Mouse (Mus musculus) limb, embryonic 11.5 days (tissue): Measurements from ENCODE around the gene Ap1m2. TPM values are rescaled to one million over a fixed set of nuclear protein-coding genes. Genes with fewer than 3 reads are reported as not detected.
"Not testable (repeated sequence)": the region's sequence is repeated elsewhere in the genome, so short reads cannot be mapped to it uniquely, and the experiment has no call there.

Source experiments
- ATAC-seq: fragments of 200-750 bp; cut with Nextera tagmentation; 2 replicates; pipeline ENCODE4 v1.8.0; 2017; ENCODE audit warnings: low read depth; ENCODE audit not compliant: insufficient number of reproducible peaks, low FRiP score, low TSS enrichment
- DNase-seq: peaks from one replicate; pipeline ENCODE4 v3.0.0-alpha.2; 2015; ENCODE audit warnings: low spot score
- H3K27ac ChIP-seq: fragments of 300-500 bp; sonication (generic); replicated peaks from 2 replicates; pipeline ENCODE4 v1.5.1; 2014; ENCODE audit warnings: low read depth, mild to moderate bottlenecking, low read length
- H3K27me3 ChIP-seq: fragments of 300-500 bp; sonication (generic); 2 replicates; pipeline ENCODE4 v1.6.1; 2014; ENCODE audit warnings: mild to moderate bottlenecking, low read length, mixed read lengths; ENCODE audit not compliant: control insufficient read depth, insufficient read depth
- H3K36me3 ChIP-seq: fragments of 300-500 bp; sonication (generic); 2 replicates; pipeline ENCODE4 v1.6.1; 2014; ENCODE audit warnings: mild to moderate bottlenecking, low read length, moderate library complexity, mixed read lengths; ENCODE audit not compliant: control insufficient read depth, insufficient read depth
- H3K4me1 ChIP-seq: fragments of 300-500 bp; sonication (generic); 2 replicates; pipeline ENCODE4 v1.6.1; 2014; ENCODE audit warnings: low read length, mixed read lengths; ENCODE audit not compliant: control insufficient read depth, insufficient read depth
- H3K4me2 ChIP-seq: fragments of 300-500 bp; sonication (generic); 2 replicates; pipeline ENCODE4 v1.6.1; 2014; ENCODE audit warnings: low read depth, mild to moderate bottlenecking, moderate library complexity; ENCODE audit not compliant: severe bottlenecking
- H3K4me3 ChIP-seq: fragments of 300-500 bp; sonication (generic); 2 replicates; pipeline ENCODE4 v1.5.1; 2014; ENCODE audit warnings: low read depth, low read length
- H3K9ac ChIP-seq: fragments of 300-500 bp; sonication (generic); 2 replicates; pipeline ENCODE4 v1.6.1; 2014; ENCODE audit warnings: mild to moderate bottlenecking, low read length
- H3K9me3 ChIP-seq: fragments of 300-500 bp; sonication (generic); 2 replicates; pipeline ENCODE4 v1.6.1; 2016; ENCODE audit warnings: low read length; ENCODE audit not compliant: control insufficient read depth
- WGBS: fragments of 180-500 bp; shearing (Covaris S2); extraction: QIAGEN DNeasy Blood & Tissue Kit; methylation state at CpG from one replicate; pipeline ENCODE4 v1.1.7; 2014; 5-methylcytosine and 5-hydroxymethylcytosine counted together
- polyA plus RNA-seq: library from polyadenylated mRNA; unstranded; fragments of >200 nt; fragmentation: Nextera tagmentation; extraction: Ambion mirVana; gene quantifications from 2 replicates; pipeline ENCODE4 v1.2.1, GENCODE M21; 2014

The Ap1m2 gene
- polyA plus RNA-seq, 1 experiment from 2014 or later: 8.2 TPM

DNA sequence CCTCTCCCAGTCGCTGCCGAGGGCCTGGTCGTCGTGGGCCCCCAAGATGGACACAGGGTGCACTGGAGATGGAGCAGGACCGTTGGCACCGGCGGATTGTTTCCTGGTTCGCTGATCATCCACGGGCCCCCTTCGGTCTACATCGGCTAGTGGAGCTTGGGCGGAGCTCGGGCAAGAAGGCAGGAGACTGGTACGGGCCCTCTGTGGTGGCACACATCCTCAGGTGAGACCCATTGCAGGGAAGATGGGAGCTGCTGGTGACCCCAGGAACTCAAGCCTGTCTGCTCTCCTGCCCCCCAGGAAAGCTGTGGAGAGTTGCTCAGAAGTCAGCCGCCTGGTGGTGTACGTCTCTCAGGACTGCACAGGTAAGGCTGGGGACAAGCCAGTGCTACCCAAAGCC lies 43.8 kb downstream of the Ap1m2 start:
- Histone ChIP-seq H3K4me1 (peaks cover 8% of the 10 kb centered on the region), H3K4me2 (no peak overlapping the region), H3K9ac (no peak overlapping the region), H3K27ac (no peak overlapping the region), H3K4me3 (no peak overlapping the region), H3K27me3 (no peaks in the 10 kb centered on the region), H3K36me3 (peaks cover 32% of the 10 kb centered on the region), H3K9me3 (no peaks in the 10 kb centered on the region)
- DNase-seq (no peak), ATAC-seq (no peak)
- WGBS: 95% methylated on average over 16 of the region's 16 CpGs

DNA sequence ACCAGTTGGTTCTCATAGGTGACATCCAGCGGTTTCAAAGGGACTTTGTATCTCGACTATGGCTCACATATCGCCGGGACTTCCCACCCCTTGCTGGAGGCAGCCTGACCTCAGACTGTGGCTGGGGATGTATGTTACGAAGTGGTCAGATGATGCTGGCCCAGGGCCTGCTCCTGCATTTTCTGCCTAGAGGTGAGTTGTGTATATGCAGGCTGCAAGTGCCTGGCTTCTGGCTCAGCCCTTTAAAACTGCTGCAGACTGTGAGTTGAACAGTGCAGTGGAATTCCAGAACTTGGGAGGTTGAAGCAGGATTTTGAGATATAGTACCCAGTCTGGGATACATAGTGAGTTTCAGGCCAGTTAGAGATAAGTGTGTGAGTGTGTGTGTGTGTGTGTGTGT lies 45.2 kb downstream of the Ap1m2 start:
- H3K9me3 ChIP-seq: no peaks in the 10 kb centered on the region
- DNase-seq (no peak), ATAC-seq (no peak)
- H3K27ac ChIP-seq: no peak overlapping the region
- no peaks in the 10 kb centered on the region for H3K27me3 ChIP-seq
- 82% methylated on average over 5 of the region's 5 CpGs for whole genome bisulfite sequencing
- peaks cover 19% of the 10 kb centered on the region for H3K36me3 ChIP-seq
- H3K4me1 ChIP-seq: peaks cover 8% of the 10 kb centered on the region
- H3K4me3 ChIP-seq: no peak overlapping the region
- H3K4me2 ChIP-seq: no peak overlapping the region
- H3K9ac ChIP-seq: no peak overlapping the region

GRCm38 (mm10) chr9:21265611-21266010 lies 46.5 kb downstream of the Ap1m2 start:
- Histone ChIP-seq H3K27me3 (no peaks in the 10 kb centered on the region), H3K9me3 (no peaks in the 10 kb centered on the region), H3K4me1 (peaks cover 8% of the 10 kb centered on the region), H3K36me3 (peaks cover 17% of the 10 kb centered on the region), H3K4me2 (peak overlapping the region; percentile 76), H3K27ac (no peak overlapping the region), H3K4me3 (peak overlapping the region; percentile 66), H3K9ac (peak overlapping the region; percentile 67)
- 4% methylated on average over 11 of the region's 11 CpGs for whole genome bisulfite sequencing
- DNase-seq: no peak
- ATAC-seq: peak; percentile 19; the same call in 1 of the 2 replicates

DNA sequence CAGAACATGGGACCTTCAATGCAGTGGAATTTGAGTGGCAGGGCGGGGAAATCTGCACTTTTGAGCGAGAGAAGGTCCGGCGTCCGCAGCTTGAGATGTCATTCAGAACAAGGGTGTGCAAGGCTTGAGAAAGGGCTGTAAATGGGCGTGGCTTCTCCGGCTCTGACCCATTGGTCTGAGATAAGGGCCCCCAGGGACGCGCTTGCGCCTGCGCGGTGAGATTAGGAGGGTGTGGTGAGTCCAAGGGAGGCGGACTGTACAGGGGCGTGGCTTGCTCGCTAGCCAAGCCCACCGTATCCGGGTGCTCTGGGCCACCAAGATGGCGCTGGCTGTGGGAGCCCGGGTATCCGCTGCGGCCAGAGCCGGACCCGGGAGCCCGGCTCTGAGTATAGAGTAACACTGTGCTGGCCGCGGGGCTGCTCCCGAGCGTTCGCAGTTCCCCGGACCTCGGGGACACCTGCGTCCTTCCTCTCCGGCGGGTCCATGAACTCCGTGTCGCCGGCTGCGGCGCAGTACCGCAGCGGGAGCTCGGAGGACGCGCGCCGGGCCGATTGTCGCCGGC lies 47.1 kb downstream of the Ap1m2 start, which contains the start of gene Atg4d:
Gene Atg4d (plus strand): TSS at position 294 of the 562 bp plus-strand sequence.
- no peaks in the 10 kb centered on the region for H3K27me3 ChIP-seq
- peaks cover 12% of the 10 kb centered on the region for H3K36me3 ChIP-seq
- H3K4me1 ChIP-seq: peaks cover 8% of the 10 kb centered on the region
- whole genome bisulfite sequencing: under 1% methylated on average over 42 of the region's 49 CpGs
- H3K4me3 ChIP-seq: peak within 1 kb of the TSS; percentile 66
- DNase-seq (peak; percentile 99), ATAC-seq (peak; percentile 94)
- peak within 1 kb of the TSS; percentile 23 for H3K27ac ChIP-seq
- no peaks in the 10 kb centered on the region for H3K9me3 ChIP-seq
- peak within 1 kb of the TSS; percentile 67 for H3K9ac ChIP-seq
- peak within 1 kb of the TSS; percentile 76 for H3K4me2 ChIP-seq

GRCm38 (mm10) chr9:21264272-21264999 lies 47.7 kb downstream of the Ap1m2 start:
- H3K4me1 ChIP-seq: peaks cover 8% of the 10 kb centered on the region
- peaks cover 11% of the 10 kb centered on the region for H3K36me3 ChIP-seq
- H3K4me3 ChIP-seq: peak overlapping the region; percentile 66
- no peak for DNase-seq
- 16% methylated on average over 17 of the region's 17 CpGs for WGBS
- H3K27me3 ChIP-seq: no peaks in the 10 kb centered on the region
- peak overlapping the region; percentile 56 for H3K4me2 ChIP-seq
- ATAC-seq: peak; percentile 52
- H3K9me3 ChIP-seq: no peaks in the 10 kb centered on the region
- H3K9ac ChIP-seq: peak overlapping the region; percentile 0; the same call in 1 of the 2 replicates
- peak overlapping the region; percentile 23 for H3K27ac ChIP-seq

- Histone ChIP-seq H3K36me3 (no peaks in the 10 kb centered on the region; the same call in 1 of the 2 replicates), H3K27me3 (no peaks in the 10 kb centered on the region), H3K9ac (no peak overlapping the region), H3K4me2 (no peak overlapping the region), H3K4me1 (peaks cover 8% of the 10 kb centered on the region), H3K4me3 (no peak overlapping the region), H3K9me3 (no peaks in the 10 kb centered on the region), H3K27ac (no peak overlapping the region)
- DNase-seq (no peak), ATAC-seq (no peak)
- 77% methylated on average over 2 of the region's 2 CpGs for WGBS
These were observed 50.3 kb downstream of the Ap1m2 start for GRCm38 (mm10) chr9:21261831-21262230.

GRCm38 (mm10) chr9:21260491-21261040 lies 51.6 kb downstream of the Ap1m2 start:
- Histone ChIP-seq H3K36me3 (no peaks in the 10 kb centered on the region), H3K27me3 (no peaks in the 10 kb centered on the region), H3K9ac (no peak overlapping the region), H3K4me2 (no peak overlapping the region), H3K27ac (no peak overlapping the region), H3K9me3 (no peaks in the 10 kb centered on the region), H3K4me3 (no peak overlapping the region), H3K4me1 (peaks cover 4% of the 10 kb centered on the region; the same call in 1 of the 2 replicates)
- WGBS: 69% methylated on average over 6 of the region's 6 CpGs
- ATAC-seq: no peak
- DNase-seq: no peak

DNA sequence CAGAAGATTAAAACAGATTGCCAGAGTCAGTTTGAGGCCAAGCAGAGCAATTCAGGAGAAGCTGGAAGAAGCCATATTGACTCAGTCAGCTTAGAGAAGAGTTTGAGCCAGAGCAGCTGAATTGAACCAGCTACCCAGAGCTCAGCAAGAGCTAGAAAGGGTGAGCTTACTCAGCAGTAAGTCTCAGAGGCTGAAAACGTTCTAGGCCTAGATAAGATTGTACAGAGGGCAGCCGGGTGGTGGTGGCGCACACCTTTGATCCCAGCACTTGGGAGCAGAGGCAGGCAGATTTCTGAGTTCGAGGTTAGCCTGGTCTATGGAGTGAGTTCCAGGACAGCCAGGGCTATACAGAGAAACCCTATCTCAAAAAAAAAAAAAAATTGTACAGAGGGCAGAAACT lies 55.8 kb downstream of the Ap1m2 start:
- not testable (repeated sequence) for H3K27me3 ChIP-seq, H3K4me3 ChIP-seq, H3K4me2 ChIP-seq, H3K36me3 ChIP-seq, H3K27ac ChIP-seq, H3K9me3 ChIP-seq, H3K4me1 ChIP-seq, H3K9ac ChIP-seq, DNase-seq, ATAC-seq
- WGBS: 79% methylated on average over 4 of the region's 4 CpGs
